Mouse (Mus musculus): ENCODE data around the gene Lnx2.

Lnx2 gene

GRCm38 (mm10) chr5:147015191-147015590 lies 61.2 kb downstream of the Lnx2 start:
- DNase-seq, result no peak

GRCm38 (mm10) chr5:147013845-147014244 lies 62.5 kb downstream of the Lnx2 start:
- no peak for DNase-seq

- DNase-seq, result no peak
Measured at GRCm38 (mm10) chr5:147011333-147011732, 65.1 kb downstream of the Lnx2 start.

- no peak for DNase-seq
Measured at GRCm38 (mm10) chr5:147003303-147003702, 73.1 kb downstream of the Lnx2 start.

- DNase-seq, result no peak
Measured at GRCm38 (mm10) chr5:147001312-147001711, 75.1 kb downstream of the Lnx2 start.

GRCm38 (mm10) chr5:146998802-146999201 lies 77.6 kb downstream of the Lnx2 start:
- DNase-seq, result no peak

GRCm38 (mm10) chr5:146996812-146997211 lies 79.6 kb downstream of the Lnx2 start:
- DNase-seq, result no peak

- no peak for DNase-seq
Measured at GRCm38 (mm10) chr5:146994973-146995372, 81.4 kb downstream of the Lnx2 start.

- DNase-seq, result no peak
Measured at GRCm38 (mm10) chr5:146993509-146993908, 82.9 kb downstream of the Lnx2 start.

GRCm38 (mm10) chr5:146989051-146989450 lies 87.3 kb downstream of the Lnx2 start:
- DNase-seq, result no peak

GRCm38 (mm10) chr5:146987588-146987987 lies 88.8 kb downstream of the Lnx2 start:
- DNase-seq, result no peak

- DNase-seq, result no peak
Measured at GRCm38 (mm10) chr5:146985725-146986433, 90.5 kb downstream of the Lnx2 start.

GRCm38 (mm10) chr5:146983216-146983615 lies 93.2 kb downstream of the Lnx2 start:
- DNase-seq, result peak; percentile 46

GRCm38 (mm10) chr5:146981376-146981775 lies 95.0 kb downstream of the Lnx2 start:
- DNase-seq, result no peak

GRCm38 (mm10) chr5:146974781-146975123 lies 101.6 kb downstream of the Lnx2 start:
- no peak for DNase-seq

- DNase-seq, result no peak
Measured at GRCm38 (mm10) chr5:146973858-146974780, 102.3 kb downstream of the Lnx2 start.

- no peak for DNase-seq
Measured at GRCm38 (mm10) chr5:146973353-146973752, 103.0 kb downstream of the Lnx2 start.

GRCm38 (mm10) chr5:146971776-146972561 lies 104.4 kb downstream of the Lnx2 start:
- no peak for DNase-seq

- no peak for DNase-seq
Measured at GRCm38 (mm10) chr5:146968695-146969393, 107.5 kb downstream of the Lnx2 start.

Data from cerebellum, adult 11-12 months (tissue).